Mouse (Mus musculus) intestine, embryonic 15.5 days (tissue): ENCODE data around the gene Bhmt2. TPM values are rescaled to one million over a fixed set of nuclear protein-coding genes. Genes with fewer than 3 reads are reported as not detected.
A peak's percentile ranks its signal among the peaks of the same experiment; 100 is the strongest.

Experiments used
- ATAC-seq: fragments of 200-750 bp; cut with Nextera tagmentation; 2 replicates; pipeline ENCODE4 v1.8.0; 2017; ENCODE audit warnings: moderate TSS enrichment, moderate library complexity
- H3K27ac ChIP-seq: fragments of 300-500 bp; sonication (generic); 2 replicates; pipeline ENCODE4 v1.5.1; 2015; ENCODE audit warnings: mild to moderate bottlenecking, inconsistent platforms
- H3K27me3 ChIP-seq: fragments of 300-500 bp; sonication (generic); replicated peaks from 2 replicates; pipeline ENCODE4 v1.6.1; 2015; ENCODE audit warnings: inconsistent platforms
- H3K36me3 ChIP-seq: fragments of 300-500 bp; sonication (generic); 2 replicates; pipeline ENCODE4 v1.6.1; 2015; ENCODE audit warnings: inconsistent platforms
- H3K4me1 ChIP-seq: fragments of 300-500 bp; sonication (generic); replicated peaks from 2 replicates; pipeline ENCODE4 v1.6.1; 2015; ENCODE audit warnings: inconsistent platforms
- H3K4me2 ChIP-seq: fragments of 300-500 bp; sonication (generic); replicated peaks from 2 replicates; pipeline ENCODE4 v1.6.1; 2015; ENCODE audit warnings: mild to moderate bottlenecking, inconsistent platforms
- H3K4me3 ChIP-seq: fragments of 300-500 bp; sonication (generic); replicated peaks from 2 replicates; pipeline ENCODE4 v1.5.1; 2015; ENCODE audit warnings: inconsistent platforms
- H3K9ac ChIP-seq: fragments of 300-500 bp; sonication (generic); 2 replicates; pipeline ENCODE4 v1.6.1; 2015; ENCODE audit warnings: inconsistent platforms
- H3K9me3 ChIP-seq: fragments of 300-500 bp; sonication (generic); 2 replicates; pipeline ENCODE4 v1.6.1; 2016; ENCODE audit warnings: inconsistent platforms
- WGBS: fragments of 180-500 bp; shearing (Covaris S2); methylation state at CpG from one replicate; pipeline ENCODE4 v1.1.7; 2015; 5-methylcytosine and 5-hydroxymethylcytosine counted together
- polyA plus RNA-seq: library from polyadenylated mRNA; unstranded; fragments of >200 nt; fragmentation: Nextera tagmentation; extraction: Ambion mirVana; gene quantifications from 2 replicates; pipeline ENCODE4 v1.2.1, GENCODE M21; 2015

The Bhmt2 gene
- polyA plus RNA-seq: 0.57 and 0.68 TPM in 2 replicates

DNA sequence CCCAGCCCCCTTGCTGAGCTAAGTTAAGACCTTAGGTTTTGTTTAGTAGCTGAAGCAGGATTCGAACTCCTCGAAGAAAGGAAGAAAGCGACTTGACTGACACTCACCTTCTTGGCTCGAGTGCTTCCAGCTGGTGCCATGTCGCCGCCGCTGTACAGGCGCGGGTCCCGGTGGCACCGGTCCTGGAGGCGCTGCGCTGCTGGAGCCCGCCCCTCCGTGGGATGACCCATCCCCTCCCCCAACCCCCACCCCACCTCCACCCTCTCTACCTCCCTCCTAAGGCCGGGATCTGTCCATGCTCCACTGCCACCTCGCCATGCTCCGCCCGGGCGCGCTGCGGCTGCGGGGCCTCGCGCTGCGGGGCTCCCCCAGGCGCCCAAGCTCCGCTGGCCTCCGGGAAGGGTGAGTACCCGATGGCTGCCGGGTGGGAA, at the start of gene Bhmt2, which contains the start of gene Dmgdh:
Gene Bhmt2 (minus strand): TSS at position 172 of the 431 bp plus-strand sequence.
Gene Dmgdh (plus strand): TSS at position 303 of the 431 bp plus-strand sequence.
- ATAC-seq: no peak; the same call in 1 of the 2 replicates
- H3K4me1 ChIP-seq: peaks cover 5% of the 10 kb centered on the region; the same call in 1 of the 2 replicates
- peak within 1 kb of the TSS; percentile 17 for H3K4me3 ChIP-seq
- no peaks in the 10 kb centered on the region for H3K9me3 ChIP-seq
- no peaks in the 10 kb centered on the region for H3K36me3 ChIP-seq
- peak within 1 kb of the TSS; percentile 48 for H3K4me2 ChIP-seq
- H3K27ac ChIP-seq: no peak within 1 kb of the TSS
- 8% methylated on average over 31 of the region's 31 CpGs for WGBS
- H3K27me3 ChIP-seq: peaks cover 8% of the 10 kb centered on the region
- H3K9ac ChIP-seq: no peak within 1 kb of the TSS

DNA sequence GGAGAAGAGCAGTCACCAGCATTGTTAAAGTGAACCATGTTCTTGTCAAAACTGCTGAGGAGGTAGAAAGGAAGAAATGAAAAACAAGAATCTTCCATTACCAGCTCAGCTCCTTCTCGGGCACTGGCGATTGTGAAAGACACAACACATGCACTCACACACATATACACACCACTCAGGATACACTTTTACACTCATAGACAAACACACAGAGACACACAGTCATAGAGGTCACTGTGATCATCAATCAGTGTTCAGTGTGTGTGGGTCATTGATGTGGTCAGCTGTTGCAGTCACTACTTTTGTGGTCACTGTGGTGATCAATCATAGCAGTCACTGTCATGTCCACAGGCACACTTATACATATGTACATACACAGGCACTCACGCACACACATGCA, 49.4 kb upstream of the Bhmt2 start:
- no peak for ATAC-seq
- H3K9ac ChIP-seq: no peak overlapping the region
- no peak overlapping the region for H3K4me2 ChIP-seq
- 88% methylated on average over 3 of the region's 3 CpGs for WGBS
- no peaks in the 10 kb centered on the region for H3K9me3 ChIP-seq
- H3K27me3 ChIP-seq: no peaks in the 10 kb centered on the region
- H3K27ac ChIP-seq: no peak overlapping the region
- H3K36me3 ChIP-seq: no peaks in the 10 kb centered on the region
- H3K4me3 ChIP-seq: no peak overlapping the region
- H3K4me1 ChIP-seq: no peaks in the 10 kb centered on the region

DNA sequence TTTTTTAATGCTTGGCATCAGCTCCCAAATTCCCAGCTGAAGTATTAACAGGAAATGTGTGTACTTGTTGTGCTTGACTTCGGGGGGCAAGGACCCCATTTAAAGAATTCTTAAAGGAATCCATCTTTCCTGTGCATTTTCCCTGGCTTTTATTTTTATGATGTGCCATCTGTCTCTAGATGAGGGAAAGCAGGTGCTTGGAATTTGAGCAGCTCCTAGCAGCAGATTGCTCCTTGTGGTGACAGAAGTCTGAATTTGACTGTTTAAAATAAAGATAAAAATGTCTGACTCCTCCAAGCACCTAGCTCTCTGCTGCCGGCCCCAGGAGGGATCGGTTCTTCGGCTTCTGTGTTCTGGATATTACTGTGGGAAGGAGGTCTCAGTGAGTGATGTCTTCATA, 47.8 kb upstream of the Bhmt2 start:
- Histone ChIP-seq H3K9me3 (no peaks in the 10 kb centered on the region), H3K9ac (no peak overlapping the region), H3K27me3 (no peaks in the 10 kb centered on the region), H3K4me1 (no peaks in the 10 kb centered on the region), H3K4me2 (no peak overlapping the region), H3K27ac (no peak overlapping the region), H3K36me3 (no peaks in the 10 kb centered on the region), H3K4me3 (no peak overlapping the region)
- 62% methylated on average over 4 of the region's 4 CpGs for WGBS
- ATAC-seq: no peak

DNA sequence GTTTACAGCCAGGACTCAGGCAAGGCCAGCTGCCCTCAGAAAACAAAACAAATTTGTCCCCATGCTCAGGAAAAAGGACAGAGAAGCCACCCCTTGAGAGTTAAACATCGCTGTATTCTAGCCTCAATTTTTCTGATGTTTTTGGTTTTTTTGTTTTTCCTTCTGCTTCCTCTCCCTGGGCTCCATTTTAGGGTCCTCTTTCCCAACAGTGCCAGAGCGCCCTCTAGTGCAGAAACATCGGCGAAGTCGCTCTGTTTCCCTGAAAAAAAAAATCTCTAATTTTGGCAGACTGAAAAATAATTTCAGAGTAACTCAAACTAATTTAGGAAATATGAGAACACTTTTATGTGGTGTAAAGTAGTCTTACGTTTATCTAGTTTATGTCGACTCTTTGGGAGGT, 44.8 kb upstream of the Bhmt2 start:
- H3K9me3 ChIP-seq: no peaks in the 10 kb centered on the region
- 6% methylated on average over 7 of the region's 7 CpGs for WGBS
- no peaks in the 10 kb centered on the region for H3K27me3 ChIP-seq
- no peak overlapping the region for H3K4me3 ChIP-seq
- no peak overlapping the region for H3K9ac ChIP-seq
- no peaks in the 10 kb centered on the region for H3K4me1 ChIP-seq
- no peaks in the 10 kb centered on the region for H3K36me3 ChIP-seq
- ATAC-seq: no peak
- H3K4me2 ChIP-seq: 0 out of 2 replicates have a peak overlapping the region, but pooled peaks have one; percentile 15
- H3K27ac ChIP-seq: no peak overlapping the region

DNA sequence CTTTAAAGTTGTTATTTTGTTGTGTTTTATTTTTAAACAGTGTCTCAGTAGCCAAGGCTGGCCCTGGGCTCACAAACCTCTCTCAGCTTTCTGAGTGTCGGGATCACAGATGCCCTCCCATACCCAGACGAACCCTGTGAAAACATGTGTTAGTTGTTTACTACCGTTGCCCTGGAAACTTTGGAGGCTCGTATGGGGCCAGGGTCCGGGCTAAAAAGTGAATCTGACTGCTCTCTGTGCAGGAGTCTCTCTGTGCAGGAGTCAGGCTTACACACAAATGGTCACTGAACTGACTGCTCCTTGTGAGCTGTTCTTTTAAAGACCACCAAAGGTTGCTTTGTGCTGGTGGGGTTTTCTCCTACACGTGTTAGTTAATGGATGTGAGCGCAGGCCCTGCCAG, 43.0 kb upstream of the Bhmt2 start:
- H3K36me3 ChIP-seq: no peaks in the 10 kb centered on the region
- WGBS: 46% methylated on average over 7 of the region's 7 CpGs
- H3K4me1 ChIP-seq: no peaks in the 10 kb centered on the region
- no peak for ATAC-seq
- H3K27ac ChIP-seq: no peak overlapping the region
- no peak overlapping the region for H3K9ac ChIP-seq
- H3K4me3 ChIP-seq: no peak overlapping the region
- no peak overlapping the region for H3K4me2 ChIP-seq
- no peaks in the 10 kb centered on the region for H3K9me3 ChIP-seq
- H3K27me3 ChIP-seq: no peaks in the 10 kb centered on the region

DNA sequence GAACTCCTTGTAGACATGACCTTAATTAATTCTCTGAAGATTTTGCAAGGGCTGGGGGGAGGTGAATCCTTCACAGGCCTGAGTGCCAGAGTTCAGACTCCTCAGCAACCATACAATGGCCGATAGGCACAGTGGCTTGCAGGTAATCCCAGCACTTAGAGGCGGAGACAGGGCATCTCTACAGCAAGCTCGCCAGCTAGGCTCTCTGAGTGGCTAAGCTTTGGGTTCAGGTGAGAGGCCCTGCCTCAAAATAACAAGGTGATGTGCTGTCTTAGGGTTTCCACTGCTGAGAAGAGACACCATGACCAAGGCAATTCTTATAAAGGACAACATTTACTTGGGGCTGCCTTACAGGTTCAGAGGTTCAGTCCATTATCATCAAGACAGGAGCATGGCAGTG, 39.7 kb upstream of the Bhmt2 start:
- ATAC-seq: no peak
- no peak overlapping the region for H3K9ac ChIP-seq
- H3K36me3 ChIP-seq: no peaks in the 10 kb centered on the region
- no peaks in the 10 kb centered on the region for H3K27me3 ChIP-seq
- no peak overlapping the region for H3K4me2 ChIP-seq
- no peak overlapping the region for H3K4me3 ChIP-seq
- WGBS: 91% methylated on average over 3 of the region's 3 CpGs
- no peak overlapping the region for H3K27ac ChIP-seq
- no peaks in the 10 kb centered on the region for H3K4me1 ChIP-seq
- H3K9me3 ChIP-seq: no peaks in the 10 kb centered on the region

DNA sequence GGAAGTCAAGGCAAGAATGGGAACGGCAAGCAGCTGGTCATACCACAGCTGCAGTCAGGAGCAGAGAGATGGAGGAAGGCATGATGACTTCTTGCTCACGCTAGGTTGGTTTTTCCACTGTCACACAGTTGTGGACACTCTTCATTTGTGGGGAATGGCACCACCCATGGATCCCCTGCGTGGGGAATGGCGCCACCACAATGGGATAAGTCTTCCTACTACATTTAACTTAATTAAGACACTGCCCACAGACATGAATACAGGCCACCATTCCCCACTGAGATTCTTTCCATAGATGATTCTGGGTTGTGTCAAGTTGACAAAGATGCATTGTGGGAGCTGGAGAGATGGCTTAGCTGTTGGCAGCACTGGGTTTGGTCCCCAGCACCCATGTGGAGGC, 38.3 kb upstream of the Bhmt2 start:
- 95% methylated on average over 4 of the region's 4 CpGs for WGBS
- Histone ChIP-seq H3K9me3 (no peaks in the 10 kb centered on the region), H3K4me2 (no peak overlapping the region), H3K27me3 (no peaks in the 10 kb centered on the region), H3K9ac (no peak overlapping the region), H3K36me3 (no peaks in the 10 kb centered on the region), H3K27ac (no peak overlapping the region), H3K4me1 (no peaks in the 10 kb centered on the region), H3K4me3 (no peak overlapping the region)
- no peak for ATAC-seq

DNA sequence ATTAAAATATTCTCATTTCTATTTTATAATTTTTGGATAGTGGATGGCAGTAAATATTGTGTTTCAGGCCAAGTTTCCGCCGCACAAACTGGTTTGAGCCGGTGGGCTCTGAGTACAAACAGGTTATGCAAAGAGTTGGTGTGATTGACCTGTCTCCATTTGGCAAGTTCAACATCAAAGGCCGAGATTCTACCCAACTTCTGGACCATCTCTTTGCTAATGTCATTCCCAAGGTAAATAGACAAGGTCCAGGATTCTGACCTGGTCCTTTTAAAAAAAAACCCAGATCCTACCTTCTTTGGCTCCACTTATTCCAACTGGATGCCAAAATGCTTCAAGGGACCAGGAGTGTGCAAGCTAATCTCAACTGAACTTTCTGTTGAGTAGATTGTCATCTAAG, 37.1 kb upstream of the Bhmt2 start:
- Histone ChIP-seq H3K27me3 (no peaks in the 10 kb centered on the region), H3K4me1 (no peaks in the 10 kb centered on the region), H3K9ac (no peak overlapping the region), H3K4me2 (no peak overlapping the region), H3K9me3 (no peaks in the 10 kb centered on the region), H3K27ac (no peak overlapping the region), H3K4me3 (no peak overlapping the region), H3K36me3 (no peaks in the 10 kb centered on the region)
- 87% methylated on average over 4 of the region's 4 CpGs for WGBS
- no peak for ATAC-seq

DNA sequence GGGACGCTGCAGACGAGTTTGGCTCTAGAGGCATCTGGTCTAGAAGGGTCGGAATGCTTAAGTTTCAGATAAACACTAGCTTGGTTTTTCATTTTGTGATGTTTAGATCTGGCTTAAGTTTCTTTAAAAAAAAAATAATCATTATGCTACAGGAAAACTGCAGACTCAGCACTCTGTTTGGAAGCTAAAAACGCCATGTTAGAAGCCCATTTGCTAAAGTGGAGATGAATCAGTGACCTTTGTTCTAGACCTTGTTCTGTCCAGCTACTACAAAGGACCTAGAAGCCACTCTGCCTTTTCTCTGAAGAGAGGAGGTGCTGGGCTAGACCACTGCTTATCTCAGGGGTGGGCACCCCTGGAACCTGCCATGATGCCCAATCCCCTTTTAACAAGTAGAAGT, 36.2 kb upstream of the Bhmt2 start:
- ATAC-seq: no peak
- no peak overlapping the region for H3K4me3 ChIP-seq
- H3K9me3 ChIP-seq: no peaks in the 10 kb centered on the region
- no peaks in the 10 kb centered on the region for H3K36me3 ChIP-seq
- H3K27me3 ChIP-seq: no peaks in the 10 kb centered on the region
- 72% methylated on average over 4 of the region's 4 CpGs for WGBS
- H3K9ac ChIP-seq: no peak overlapping the region
- H3K27ac ChIP-seq: no peak overlapping the region
- no peak overlapping the region for H3K4me2 ChIP-seq
- H3K4me1 ChIP-seq: no peaks in the 10 kb centered on the region

DNA sequence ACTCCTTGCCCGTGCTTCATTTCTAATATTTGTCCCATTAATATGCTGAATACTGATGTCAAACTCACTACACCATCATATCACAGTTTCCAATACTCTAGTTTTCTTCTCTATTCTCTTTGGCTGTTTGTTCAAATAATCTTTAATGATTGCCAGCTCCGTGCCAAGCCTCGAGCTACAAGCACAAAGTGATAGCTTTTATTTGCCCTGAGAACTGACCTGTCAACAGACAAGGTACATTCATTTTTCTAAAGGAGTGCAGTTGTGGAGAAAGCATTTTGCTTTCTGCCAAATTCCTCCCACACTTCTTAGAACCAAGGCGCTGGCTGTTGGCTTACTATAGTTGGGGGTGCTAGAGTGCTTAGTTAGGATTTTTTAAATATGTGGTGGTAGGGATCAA, 33.2 kb upstream of the Bhmt2 start:
- no peaks in the 10 kb centered on the region for H3K27me3 ChIP-seq
- WGBS: 71% methylated on average over 4 of the region's 4 CpGs
- ATAC-seq: no peak

DNA sequence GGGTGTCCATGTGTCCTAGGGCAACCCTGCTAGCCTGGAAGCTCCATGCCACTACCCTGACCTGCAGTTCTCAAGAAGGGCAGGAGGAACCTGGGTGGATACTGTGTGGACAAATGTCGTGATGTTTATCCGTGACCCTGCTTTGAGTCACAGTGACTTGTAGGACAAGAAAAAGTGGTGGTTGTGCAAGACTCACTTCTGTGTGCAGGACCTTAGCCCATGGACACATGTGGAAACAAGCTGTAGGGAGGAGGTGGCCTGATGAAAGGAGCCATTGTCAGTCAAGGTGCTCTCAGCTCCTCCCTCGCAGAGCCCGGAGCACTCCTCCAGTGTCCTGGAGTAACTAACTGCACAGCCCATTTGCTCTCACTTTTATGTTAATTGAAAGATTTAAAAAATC, 31.6 kb upstream of the Bhmt2 start:
- no peaks in the 10 kb centered on the region for H3K36me3 ChIP-seq
- WGBS: 79% methylated on average over 4 of the region's 4 CpGs
- H3K9me3 ChIP-seq: no peaks in the 10 kb centered on the region
- H3K27me3 ChIP-seq: no peaks in the 10 kb centered on the region
- H3K4me1 ChIP-seq: no peaks in the 10 kb centered on the region
- H3K9ac ChIP-seq: no peak overlapping the region
- H3K4me2 ChIP-seq: no peak overlapping the region
- no peak overlapping the region for H3K27ac ChIP-seq
- H3K4me3 ChIP-seq: no peak overlapping the region
- no peak for ATAC-seq

More for the DNA sequence above, 33.2 kb upstream of the Bhmt2 start:
- Histone ChIP-seq H3K4me1 (no peaks in the 10 kb centered on the region), H3K4me3 (no peak overlapping the region), H3K36me3 (no peaks in the 10 kb centered on the region), H3K9ac (no peak overlapping the region), H3K27ac (no peak overlapping the region), H3K4me2 (no peak overlapping the region), H3K9me3 (no peaks in the 10 kb centered on the region)

DNA sequence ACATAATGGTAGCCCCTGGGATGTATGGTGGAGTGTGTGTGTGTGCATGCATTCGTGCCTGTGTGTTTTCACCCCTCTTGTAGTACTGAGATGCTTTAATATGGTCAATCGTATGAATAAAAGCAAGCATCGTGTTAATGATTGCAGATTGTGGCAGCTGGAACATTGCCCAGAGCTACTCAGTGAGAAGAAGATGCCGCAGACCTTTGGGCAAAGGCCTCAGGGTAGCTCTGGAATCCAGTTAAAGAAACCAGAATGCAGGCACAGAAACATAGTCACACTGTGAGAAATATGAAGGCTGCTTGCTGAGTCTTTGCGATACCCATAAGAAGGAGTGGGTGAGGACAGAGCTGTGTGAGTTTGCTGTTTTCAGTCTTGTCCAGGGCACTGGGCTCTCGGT, 24.8 kb upstream of the Bhmt2 start:
- H3K27ac ChIP-seq: no peak overlapping the region
- no peaks in the 10 kb centered on the region for H3K4me1 ChIP-seq
- no peaks in the 10 kb centered on the region for H3K36me3 ChIP-seq
- no peak overlapping the region for H3K4me3 ChIP-seq
- H3K4me2 ChIP-seq: no peak overlapping the region
- 67% methylated on average over 6 of the region's 6 CpGs for WGBS
- ATAC-seq: no peak
- no peaks in the 10 kb centered on the region for H3K9me3 ChIP-seq
- H3K27me3 ChIP-seq: no peaks in the 10 kb centered on the region
- H3K9ac ChIP-seq: no peak overlapping the region

DNA sequence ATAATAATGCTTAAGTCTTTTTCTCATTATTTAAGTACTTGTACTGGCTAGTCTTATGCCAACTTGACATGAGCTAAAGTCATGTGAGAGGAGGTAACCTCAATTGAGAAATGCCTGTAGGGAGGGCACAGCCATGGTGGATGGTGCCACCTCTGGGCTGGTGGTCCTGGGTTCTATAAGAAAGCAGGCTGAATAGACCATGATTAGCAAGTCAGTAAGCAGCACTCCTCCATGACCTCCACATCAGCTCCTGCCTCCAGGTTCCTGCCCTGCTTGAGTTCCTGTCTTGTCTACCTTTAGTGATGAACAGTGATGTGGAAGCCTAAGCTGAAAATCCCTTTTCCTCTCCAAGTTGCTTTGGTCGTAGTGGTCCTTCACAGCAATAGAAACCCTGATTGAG, 16.7 kb upstream of the Bhmt2 start:
- no peak overlapping the region for H3K27ac ChIP-seq
- H3K9me3 ChIP-seq: no peaks in the 10 kb centered on the region
- H3K27me3 ChIP-seq: no peaks in the 10 kb centered on the region
- no peaks in the 10 kb centered on the region for H3K36me3 ChIP-seq
- no peak overlapping the region for H3K4me3 ChIP-seq
- no peak overlapping the region for H3K9ac ChIP-seq
- no peaks in the 10 kb centered on the region for H3K4me1 ChIP-seq
- 91% methylated on average over 1 of the region's 1 CpGs for WGBS
- no peak overlapping the region for H3K4me2 ChIP-seq
- ATAC-seq: no peak
